Mouse (Mus musculus) heart, adult 2 months (tissue): ENCODE results near the gene Lcmt1.

Source experiments
- CTCF ChIP-seq: fragments of 200-600 bp; IDR thresholded peaks from 2 replicates; pipeline ENCODE4 v1.8.1; 2022; ENCODE audit warnings: antibody characterized with exemption, mild to moderate bottlenecking, moderate library complexity
- POLR2A ChIP-seq: fragments of 200-500 bp; IDR thresholded peaks from 2 replicates; pipeline ENCODE4 v1.6.1; 2011; ENCODE audit warnings: mild to moderate bottlenecking, low read depth, low read length, control low read depth; ENCODE audit not compliant: insufficient read depth

- TF ChIP-seq CTCF (no peak), POLR2A (no peak)
Observed at GRCm38 (mm10) chr7:123461316-123461715, 91.7 kb downstream of the Lcmt1 start.
